Mouse (Mus musculus): Measurements from ENCODE around the gene Efhd2.

GRCm38 (mm10) chr4:141866933-141867490, 7.7 kb downstream of the Efhd2 start:
- TF ChIP-seq CTCF (IDR thresholded peaks at IDR 0.05; ENCODE audit: low read depth, low read length) (no peak), POLR2A (IDR thresholded peaks at IDR 0.05; ENCODE audit: insufficient read depth, low read length) (no peak), EP300 (IDR thresholded peaks at IDR 0.05; ENCODE audit: insufficient read depth, low read depth, low read length) (no peak)

All from ES-Bruce4 (cell line).